Mouse (Mus musculus) layer of hippocampus, postnatal 10 days (tissue): ENCODE measurements around the gene Pnpla8. TPM values are rescaled to one million over a fixed set of nuclear protein-coding genes. Genes with fewer than 3 reads are reported as not detected.
A peak's percentile ranks its signal among the peaks of the same experiment; 100 is the strongest.
"Not testable (repeated sequence)": the region's sequence is repeated elsewhere in the genome, so short reads cannot be mapped to it uniquely, and the experiment has no call there.

Experiments
- DNase-seq, 2 experiments: peaks; one replicate each; pipeline ENCODE4 v3.0.0; 2021; ENCODE audit warnings: low spot score in 2 of 2
- long read RNA-seq: library from polyadenylated mRNA; stranded (forward); transcript quantifications from one replicate; pipeline ENCODE4 v2.0.0, GENCODE M21; 2023
- total RNA-seq, 2 experiments: library from RNA; stranded (reverse); gene quantifications; 2 replicates each; pipeline ENCODE4 v1.2.3; 2021

Gene Pnpla8
- 100 to 1,000 TPM; 104 to 106 TPM for total RNA-seq
- long read RNA-seq, full-length matches to known transcripts = 71 of 95 reads
- long read RNA-seq, partial matches to known transcripts = 6 of 95 reads
- long read RNA-seq, other reads (novel, unspliced or antisense) = 18 of 95 reads

- DNase-seq = not testable (repeated sequence)
Observed at GRCm38 (mm10) chr12:44221070-44221469, at the start of gene Pnpla8. Gene Pnpla8, plus strand, starts transcription at chr12:44221370.

GRCm38 (mm10) chr12:44176331-44177037 lies 44.7 kb upstream of the Pnpla8 start:
- DNase-seq = peak; percentile 8 to 16

GRCm38 (mm10) chr12:44177038-44177355 lies 44.2 kb upstream of the Pnpla8 start:
- peak in 1 of 2 experiments; percentile 15 for DNase-seq

GRCm38 (mm10) chr12:44181081-44181982 lies 39.8 kb upstream of the Pnpla8 start:
- peak; percentile 56 to 67 for DNase-seq

- DNase-seq = no peak
Observed at GRCm38 (mm10) chr12:44197873-44198525, 23.2 kb upstream of the Pnpla8 start.

GRCm38 (mm10) chr12:44209141-44209823 lies 11.9 kb upstream of the Pnpla8 start:
- DNase-seq = peak; percentile 40 to 55

- DNase-seq = peak; percentile 100
Observed at GRCm38 (mm10) chr12:44209824-44210752, 11.1 kb upstream of the Pnpla8 start, which contains the start of gene Dnajb9. Gene Dnajb9, minus strand, starts transcription at chr12:44210326.

GRCm38 (mm10) chr12:44211555-44211954 lies 9.6 kb upstream of the Pnpla8 start:
- DNase-seq = no peak

GRCm38 (mm10) chr12:44221651-44222356 lies 634 bp downstream of the Pnpla8 start:
- peak; percentile 18 to 39 for DNase-seq

GRCm38 (mm10) chr12:44223044-44223443 lies 1.9 kb downstream of the Pnpla8 start:
- DNase-seq = no peak

GRCm38 (mm10) chr12:44224650-44225049 lies 3.5 kb downstream of the Pnpla8 start:
- DNase-seq = no peak

- no peak for DNase-seq
Observed at GRCm38 (mm10) chr12:44241090-44241489, 19.9 kb downstream of the Pnpla8 start.

GRCm38 (mm10) chr12:44242407-44242806 lies 21.2 kb downstream of the Pnpla8 start:
- no peak for DNase-seq

GRCm38 (mm10) chr12:44245739-44246138 lies 24.6 kb downstream of the Pnpla8 start:
- DNase-seq = no peak

- no peak for DNase-seq
Observed at GRCm38 (mm10) chr12:44248309-44248977, 27.3 kb downstream of the Pnpla8 start.

- no peak for DNase-seq
Observed at GRCm38 (mm10) chr12:44262612-44263011, 41.4 kb downstream of the Pnpla8 start.

- no peak for DNase-seq
Observed at GRCm38 (mm10) chr12:44265651-44266050, 44.5 kb downstream of the Pnpla8 start.

GRCm38 (mm10) chr12:44267196-44267595 lies 46.0 kb downstream of the Pnpla8 start:
- no peak for DNase-seq
